Mouse (Mus musculus): ENCODE measurements around the gene Iqcc.

Iqcc gene

DNA sequence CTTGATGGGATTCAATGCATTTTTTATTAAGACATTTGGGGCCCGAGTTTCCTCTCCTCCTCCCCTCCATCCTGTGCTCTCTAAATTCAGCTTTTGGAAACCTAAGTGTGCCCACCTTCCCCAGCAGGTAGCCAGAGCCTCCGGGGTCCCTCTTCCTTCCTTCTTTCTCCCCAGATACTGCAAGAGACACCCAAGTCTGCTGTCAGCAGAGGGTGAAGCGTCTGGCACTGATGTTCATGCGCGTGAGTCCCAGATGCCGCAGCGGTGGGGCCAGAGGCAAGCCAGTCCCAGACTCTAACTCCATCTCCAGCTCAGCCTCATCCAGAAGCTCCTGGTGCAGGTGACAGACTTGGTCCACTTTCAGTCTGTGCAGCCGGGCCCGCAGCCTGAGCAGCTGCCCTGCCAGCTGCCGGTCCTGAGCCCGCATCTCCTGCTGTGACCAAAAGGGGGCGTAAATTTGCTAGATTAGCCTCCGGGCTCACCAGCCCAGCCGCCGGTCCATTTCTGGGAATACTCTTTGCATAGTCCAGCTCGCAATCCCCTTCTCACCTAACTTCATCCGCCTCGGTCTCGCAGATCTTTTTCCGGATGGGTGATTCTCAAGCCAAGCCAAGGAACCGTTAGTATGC, 41.9 kb downstream of the Iqcc start:
- DNase-seq = peak; percentile 51 to 68

DNA sequence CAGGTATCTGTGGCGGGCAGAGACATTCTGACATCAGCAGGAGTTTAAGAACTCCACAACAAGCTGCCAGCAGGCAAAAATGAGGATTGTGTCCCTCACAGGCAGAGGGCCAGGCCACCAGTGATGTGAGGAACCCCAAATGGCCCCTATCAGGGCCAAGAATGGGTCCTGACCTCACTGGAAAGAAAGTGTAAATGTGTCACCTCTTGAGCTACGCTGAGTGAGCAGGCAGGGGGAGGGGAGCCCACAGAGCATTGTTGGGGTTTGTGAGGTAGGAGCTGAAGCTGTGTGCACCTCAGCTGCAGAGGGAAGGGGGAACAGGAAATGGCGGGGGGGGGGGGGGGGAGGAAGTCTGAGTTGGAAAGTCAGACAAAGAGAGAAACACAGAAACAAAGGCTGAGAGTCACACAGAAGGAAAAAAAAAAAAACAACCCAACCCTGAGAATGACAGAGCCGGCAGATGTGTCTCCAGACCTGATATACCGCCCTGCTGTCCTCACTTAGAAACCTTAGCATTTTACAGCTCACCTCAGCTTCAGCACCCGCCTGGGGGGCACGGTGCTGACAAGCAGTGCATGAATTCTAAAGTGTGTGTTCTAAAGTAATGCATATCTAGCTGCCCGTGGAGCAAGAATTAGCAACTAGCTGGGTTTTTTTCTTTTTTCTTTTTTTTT, 43.6 kb downstream of the Iqcc start:
- DNase-seq = no peak

- no peak for DNase-seq
These were observed 45.5 kb downstream of the Iqcc start, which contains the start of gene Lck for GRCm38 (mm10) chr4:129573430-129573829. TSS of gene Lck (minus strand) at chr4:129573641.

GRCm38 (mm10) chr4:129573093-129573370, 45.9 kb downstream of the Iqcc start:
- no peak for DNase-seq

DNA sequence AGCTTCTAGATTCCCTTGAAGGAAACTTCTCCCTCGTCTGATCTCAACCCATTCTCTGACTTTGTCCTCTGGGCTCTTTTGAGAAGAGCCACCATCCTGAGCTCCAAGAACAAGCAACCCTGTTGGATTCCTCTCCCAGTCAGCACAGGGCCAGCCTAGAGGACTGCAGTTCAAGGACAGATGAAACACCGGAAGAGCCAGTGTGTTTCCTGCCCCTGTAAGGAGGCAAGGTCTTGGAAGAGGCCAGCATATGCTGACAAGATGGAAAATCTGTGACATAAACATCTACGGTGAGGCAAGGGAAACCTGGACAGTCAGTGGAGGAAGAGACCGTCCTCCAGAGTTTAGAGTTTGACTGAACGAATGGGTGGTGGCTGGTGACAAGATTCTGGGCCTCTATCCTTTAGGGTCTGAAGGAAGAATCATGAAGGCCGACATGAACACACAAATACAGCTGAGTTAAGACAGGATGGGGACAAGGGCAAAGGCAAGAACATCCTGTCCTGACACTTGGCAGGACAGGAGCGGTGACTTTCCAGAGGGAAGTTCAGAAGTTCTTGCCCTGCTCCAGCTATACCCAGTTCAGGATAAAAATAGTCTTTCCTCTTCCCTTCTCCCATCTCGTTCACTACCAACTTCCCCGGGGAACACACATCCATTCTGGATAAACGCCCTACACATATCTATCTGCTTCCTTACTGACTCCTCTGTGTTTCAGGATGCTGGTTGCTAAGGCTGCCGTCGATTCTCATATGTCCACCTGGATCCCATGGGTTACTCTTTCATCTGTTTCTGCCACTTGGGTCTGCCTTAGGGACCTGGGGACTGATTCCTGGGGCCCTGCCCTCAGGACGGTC, 46.4 kb downstream of the Iqcc start:
- DNase-seq = no peak

DNA sequence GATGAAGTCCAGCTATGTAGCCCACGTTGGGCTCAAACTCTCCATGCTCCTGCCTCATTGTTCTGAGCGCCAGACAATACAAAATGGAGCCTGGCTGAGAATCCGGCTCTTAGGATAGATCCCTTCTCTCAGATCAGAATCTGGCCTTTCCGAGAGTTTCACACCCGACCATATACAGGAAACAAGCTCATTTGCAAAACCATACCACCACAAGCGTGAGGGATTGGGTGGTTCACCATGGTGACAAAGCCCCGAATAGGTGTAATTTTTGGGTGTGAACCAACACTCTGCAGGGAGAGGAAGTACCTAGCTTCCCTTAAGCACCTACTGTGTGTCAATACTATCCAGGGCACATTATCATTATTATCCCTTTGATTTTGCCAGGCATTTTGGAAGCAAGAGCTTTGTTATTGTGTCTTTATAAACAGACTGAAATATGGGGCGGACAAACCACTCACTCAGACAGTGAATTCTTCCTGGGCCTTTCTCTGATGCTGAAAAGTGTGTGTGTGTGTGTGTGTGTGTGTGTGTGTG, 47.3 kb downstream of the Iqcc start:
- no peak for DNase-seq

DNA sequence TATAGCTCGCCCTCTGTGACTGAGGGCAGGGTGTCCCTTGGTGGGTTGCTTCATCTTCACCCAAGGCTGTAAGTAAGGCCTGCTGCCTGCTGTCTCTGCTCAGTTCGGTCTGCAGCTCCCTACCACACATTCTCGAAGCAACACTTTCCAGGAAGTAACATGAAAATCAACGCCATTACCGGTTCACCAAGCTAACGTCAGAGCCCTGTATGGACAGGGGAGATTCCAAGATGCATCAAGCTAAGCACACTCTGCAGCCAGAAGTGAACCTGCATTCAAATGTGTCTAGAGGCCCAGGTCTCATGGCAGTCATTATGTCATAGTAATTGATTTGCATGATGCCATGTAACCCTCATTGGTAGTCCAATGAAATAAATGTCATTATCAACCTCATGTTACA, 48.9 kb downstream of the Iqcc start:
- DNase-seq = no peak

GRCm38 (mm10) chr4:129568366-129568765, 50.5 kb downstream of the Iqcc start:
- no peak for DNase-seq

- no peak for DNase-seq
These were observed 53.8 kb downstream of the Iqcc start for GRCm38 (mm10) chr4:129565139-129565538.

Data from cerebellum, postnatal 25 days (tissue).